Mouse (Mus musculus): ENCODE measurements at regions not wholly inside any gene's neighbourhood (a gene's known extent, or its start where the extent isn't known, plus 50 kb on each side); places are given as distances from the start of the nearest gene placed in this dataset.

DNA sequence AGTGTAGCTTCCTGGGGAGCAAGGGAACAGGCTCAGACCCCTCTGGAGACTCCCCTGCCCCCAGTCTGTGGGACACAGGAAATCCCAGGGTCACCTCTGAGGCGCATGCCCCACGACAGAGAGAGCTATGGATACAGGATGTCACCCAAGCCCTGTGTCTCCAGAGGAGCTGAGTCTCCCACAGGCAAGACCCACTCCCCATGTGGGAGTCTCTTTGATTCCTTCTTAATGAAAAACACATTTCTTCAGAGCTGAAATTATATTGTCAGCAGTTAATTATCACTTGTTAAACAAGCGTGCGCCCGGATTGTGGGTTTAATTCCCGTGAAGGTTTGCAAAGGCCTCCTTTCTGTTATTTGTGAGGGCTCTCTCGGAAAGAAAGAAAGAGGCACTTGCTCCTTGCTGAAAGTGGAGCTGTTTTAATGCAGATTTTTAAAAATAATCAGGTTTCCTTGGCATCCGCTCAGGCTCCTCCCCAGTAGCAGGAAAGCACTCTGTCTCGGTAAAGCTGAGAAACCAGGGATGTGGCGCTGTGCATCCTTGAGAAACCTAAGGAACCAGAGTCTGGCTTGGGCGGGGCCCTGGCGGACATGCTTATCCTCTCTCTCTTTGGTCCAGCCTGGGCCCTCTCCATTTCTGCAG lies 432.6 kb downstream of the Ptpru start:
- ATAC-seq (replicated peaks in 1 of 2; ENCODE audit: insufficient read depth in 1 of 2, low FRiP score in 2 of 2, low TSS enrichment in 1 of 2, low read depth in 1 of 2, poor library complexity in 2 of 2, severe bottlenecking in 2 of 2) = no peak

DNA sequence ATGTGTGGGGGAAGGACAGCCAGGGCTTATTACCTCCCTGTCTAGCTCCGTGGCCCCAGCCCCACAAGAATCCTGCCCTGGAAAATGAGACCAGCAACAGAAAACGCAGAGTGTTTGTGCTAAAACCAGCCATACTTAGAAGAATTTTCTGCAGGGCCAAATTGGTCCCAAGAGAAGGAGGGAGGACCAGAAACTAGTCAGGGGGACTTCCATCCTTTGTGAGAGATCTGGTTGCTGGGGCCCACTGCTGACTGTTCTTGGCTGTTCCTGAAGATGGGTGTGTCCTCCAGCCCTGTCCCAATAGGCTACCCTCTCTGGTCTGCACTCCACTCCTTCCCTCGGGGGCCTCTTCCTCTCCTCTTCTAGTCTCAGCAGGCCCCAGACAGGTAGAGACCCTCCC lies 430.6 kb downstream of the Ptpru start:
- no peak for ATAC-seq (replicated peaks in 1 of 2; ENCODE audit: insufficient read depth in 1 of 2, low FRiP score in 2 of 2, low TSS enrichment in 1 of 2, low read depth in 1 of 2, poor library complexity in 2 of 2, severe bottlenecking in 2 of 2)

GRCm38 (mm10) chr4:131408644-131409043 lies 429.4 kb downstream of the Ptpru start:
- no peak for ATAC-seq (replicated peaks in 1 of 2; ENCODE audit: insufficient read depth in 1 of 2, low FRiP score in 2 of 2, low TSS enrichment in 1 of 2, low read depth in 1 of 2, poor library complexity in 2 of 2, severe bottlenecking in 2 of 2)

DNA sequence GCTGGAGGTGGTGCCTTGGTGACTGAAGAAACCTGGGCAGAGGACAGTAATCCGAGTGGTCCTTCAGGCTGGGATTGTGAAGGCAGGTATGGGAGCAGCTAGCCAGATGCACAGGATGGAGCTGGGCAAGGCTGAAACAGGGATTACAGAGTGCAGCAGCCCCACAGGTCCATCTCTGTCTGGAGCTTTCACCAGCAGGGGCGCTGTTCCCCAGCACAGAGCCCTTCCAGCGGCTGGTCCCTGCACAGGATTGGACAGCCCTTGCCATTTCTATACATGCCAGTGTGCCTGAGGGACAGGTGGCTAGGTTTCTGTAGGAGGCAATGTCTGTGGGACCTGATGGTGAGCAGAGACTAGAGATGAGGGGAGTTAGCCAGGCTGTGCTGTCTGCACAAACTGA lies 428.3 kb downstream of the Ptpru start:
- ATAC-seq (replicated peaks in 1 of 2; ENCODE audit: insufficient read depth in 1 of 2, low FRiP score in 2 of 2, low TSS enrichment in 1 of 2, low read depth in 1 of 2, poor library complexity in 2 of 2, severe bottlenecking in 2 of 2) = peak; percentile 67 to 77; a peak in 3 of 4 replicates

GRCm38 (mm10) chr4:131411936-131412335 lies 426.2 kb downstream of the Ptpru start:
- no peak for ATAC-seq (replicated peaks in 1 of 2; ENCODE audit: insufficient read depth in 1 of 2, low FRiP score in 2 of 2, low TSS enrichment in 1 of 2, low read depth in 1 of 2, poor library complexity in 2 of 2, severe bottlenecking in 2 of 2)

DNA sequence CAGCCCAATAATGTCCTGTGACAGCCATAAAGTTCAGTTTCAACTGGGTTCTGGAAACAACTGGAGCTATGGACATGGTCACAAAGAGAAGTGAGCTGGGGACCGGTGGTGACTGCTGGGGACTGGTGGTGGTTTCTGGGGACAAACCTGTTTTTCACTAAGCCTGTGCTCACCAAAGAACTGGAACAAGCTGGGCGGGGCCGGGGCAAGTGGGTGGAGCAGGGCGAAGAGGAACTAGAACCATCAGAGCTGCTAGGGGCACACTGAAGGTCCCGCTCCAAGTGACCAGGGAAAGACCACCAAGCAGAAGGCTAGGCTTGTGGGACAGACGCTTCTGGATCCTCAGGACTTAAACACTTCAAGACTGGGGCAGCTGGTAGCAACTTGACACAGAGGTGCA lies 424.7 kb downstream of the Ptpru start:
- ATAC-seq (replicated peaks in 1 of 2; ENCODE audit: insufficient read depth in 1 of 2, low FRiP score in 2 of 2, low TSS enrichment in 1 of 2, low read depth in 1 of 2, poor library complexity in 2 of 2, severe bottlenecking in 2 of 2) = peak in 1 of 2 experiments; percentile 49; a peak in 1 of 4 replicates

DNA sequence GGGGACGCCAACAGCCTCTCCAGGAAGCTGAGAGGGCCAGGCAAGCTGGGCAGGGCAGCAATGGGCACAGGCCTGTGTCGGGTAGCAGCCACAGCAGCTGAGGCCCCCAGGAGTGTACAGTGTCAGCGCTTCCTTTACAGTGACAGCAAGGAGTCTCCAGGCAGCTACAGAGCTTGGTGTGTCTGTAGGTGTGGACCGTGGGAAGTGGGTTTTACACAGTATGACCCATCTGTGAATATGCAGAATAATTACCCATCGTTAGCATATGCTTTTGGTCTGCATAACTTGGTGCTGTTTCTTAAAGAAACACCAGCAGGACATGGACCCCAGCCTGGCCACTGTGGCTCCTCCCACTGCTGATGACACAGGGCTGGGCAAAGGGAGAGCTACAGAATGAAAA lies 422.6 kb downstream of the Ptpru start:
- no peak for ATAC-seq (replicated peaks in 1 of 2; ENCODE audit: insufficient read depth in 1 of 2, low FRiP score in 2 of 2, low TSS enrichment in 1 of 2, low read depth in 1 of 2, poor library complexity in 2 of 2, severe bottlenecking in 2 of 2)

- ATAC-seq (replicated peaks in 1 of 2; ENCODE audit: insufficient read depth in 1 of 2, low FRiP score in 2 of 2, low TSS enrichment in 1 of 2, low read depth in 1 of 2, poor library complexity in 2 of 2, severe bottlenecking in 2 of 2) = no peak
These were observed 421.9 kb downstream of the Ptpru start for GRCm38 (mm10) chr4:131416209-131416608.

DNA sequence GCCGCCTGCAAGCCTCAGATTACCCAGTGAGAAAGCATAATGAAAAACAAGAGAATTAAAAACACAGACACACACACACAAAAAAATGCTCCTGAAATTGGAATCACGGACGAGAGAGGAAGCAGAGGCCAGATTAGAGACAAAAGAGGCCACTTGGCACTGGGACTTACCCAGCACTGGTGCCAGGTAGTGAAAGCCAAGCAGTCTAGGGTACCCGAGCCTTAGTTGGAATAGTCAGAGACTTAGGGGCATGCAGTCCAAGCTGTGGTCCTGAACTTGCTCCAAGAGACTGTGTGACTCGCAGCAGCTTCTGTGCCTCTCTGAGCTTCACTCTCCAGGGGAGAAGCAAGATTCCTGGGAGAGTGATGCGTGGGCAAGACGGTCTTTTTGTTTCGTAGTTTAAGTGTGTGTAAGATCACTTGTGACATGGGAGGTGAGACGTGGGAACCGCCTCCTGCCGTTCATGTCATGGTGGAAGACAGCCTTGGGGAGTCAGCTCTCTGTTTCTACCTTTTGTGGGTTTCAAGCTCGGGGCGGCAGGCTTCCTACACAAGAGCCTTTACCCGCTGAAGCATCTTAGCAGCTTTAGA lies 420.8 kb downstream of the Ptpru start:
- no peak for ATAC-seq (replicated peaks in 1 of 2; ENCODE audit: insufficient read depth in 1 of 2, low FRiP score in 2 of 2, low TSS enrichment in 1 of 2, low read depth in 1 of 2, poor library complexity in 2 of 2, severe bottlenecking in 2 of 2)

DNA sequence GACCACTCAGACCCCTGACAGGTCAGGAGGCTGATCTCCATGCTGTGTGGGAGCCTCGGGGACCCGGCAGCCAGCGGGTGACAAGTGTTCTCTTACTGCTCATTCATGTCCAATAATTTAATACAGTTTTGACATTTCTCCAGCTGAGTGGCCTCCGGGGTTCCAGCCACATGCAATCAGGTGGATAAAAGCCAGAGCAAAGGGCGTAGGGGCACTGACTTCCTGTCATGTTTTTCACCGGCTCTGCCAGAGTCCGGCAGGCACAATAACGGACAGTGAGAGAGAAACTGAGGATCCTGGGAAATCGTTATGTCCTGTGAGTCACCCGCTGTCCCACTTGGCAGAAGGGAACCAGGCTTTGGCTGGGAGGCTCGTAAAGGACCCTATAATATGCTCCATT lies 412.8 kb downstream of the Ptpru start:
- ATAC-seq (replicated peaks in 1 of 2; ENCODE audit: insufficient read depth in 1 of 2, low FRiP score in 2 of 2, low TSS enrichment in 1 of 2, low read depth in 1 of 2, poor library complexity in 2 of 2, severe bottlenecking in 2 of 2) = no peak

DNA sequence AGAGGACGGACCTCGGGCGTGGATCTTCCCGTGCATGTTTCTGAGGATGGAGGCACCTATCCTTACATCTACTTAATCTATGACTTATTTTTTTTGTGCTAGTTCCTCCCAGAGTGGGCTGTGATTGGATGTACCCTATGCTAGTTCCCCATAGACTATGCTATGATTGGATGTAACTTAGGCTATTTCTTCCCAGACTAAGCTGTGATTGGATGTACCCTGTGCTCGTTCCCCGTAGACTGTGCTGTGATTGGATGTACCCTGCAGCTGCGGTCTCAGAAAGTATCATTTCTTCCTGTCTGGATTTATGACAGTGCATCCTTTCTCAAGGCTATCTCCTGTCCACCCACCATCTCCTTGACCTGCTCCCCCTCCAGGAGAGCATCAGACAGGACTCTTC lies 410.2 kb downstream of the Ptpru start:
- no peak for ATAC-seq (replicated peaks in 1 of 2; ENCODE audit: insufficient read depth in 1 of 2, low FRiP score in 2 of 2, low TSS enrichment in 1 of 2, low read depth in 1 of 2, poor library complexity in 2 of 2, severe bottlenecking in 2 of 2)

- no peak for ATAC-seq (replicated peaks in 1 of 2; ENCODE audit: insufficient read depth in 1 of 2, low FRiP score in 2 of 2, low TSS enrichment in 1 of 2, low read depth in 1 of 2, poor library complexity in 2 of 2, severe bottlenecking in 2 of 2)
These were observed 408.7 kb downstream of the Ptpru start for GRCm38 (mm10) chr4:131429356-131429755.

GRCm38 (mm10) chr4:131430420-131430819 lies 407.7 kb downstream of the Ptpru start:
- no peak for ATAC-seq (replicated peaks in 1 of 2; ENCODE audit: insufficient read depth in 1 of 2, low FRiP score in 2 of 2, low TSS enrichment in 1 of 2, low read depth in 1 of 2, poor library complexity in 2 of 2, severe bottlenecking in 2 of 2)

GRCm38 (mm10) chr4:131431188-131431587 lies 406.9 kb downstream of the Ptpru start:
- peak; percentile 47 to 57 for ATAC-seq (replicated peaks in 1 of 2; ENCODE audit: insufficient read depth in 1 of 2, low FRiP score in 2 of 2, low TSS enrichment in 1 of 2, low read depth in 1 of 2, poor library complexity in 2 of 2, severe bottlenecking in 2 of 2)

DNA sequence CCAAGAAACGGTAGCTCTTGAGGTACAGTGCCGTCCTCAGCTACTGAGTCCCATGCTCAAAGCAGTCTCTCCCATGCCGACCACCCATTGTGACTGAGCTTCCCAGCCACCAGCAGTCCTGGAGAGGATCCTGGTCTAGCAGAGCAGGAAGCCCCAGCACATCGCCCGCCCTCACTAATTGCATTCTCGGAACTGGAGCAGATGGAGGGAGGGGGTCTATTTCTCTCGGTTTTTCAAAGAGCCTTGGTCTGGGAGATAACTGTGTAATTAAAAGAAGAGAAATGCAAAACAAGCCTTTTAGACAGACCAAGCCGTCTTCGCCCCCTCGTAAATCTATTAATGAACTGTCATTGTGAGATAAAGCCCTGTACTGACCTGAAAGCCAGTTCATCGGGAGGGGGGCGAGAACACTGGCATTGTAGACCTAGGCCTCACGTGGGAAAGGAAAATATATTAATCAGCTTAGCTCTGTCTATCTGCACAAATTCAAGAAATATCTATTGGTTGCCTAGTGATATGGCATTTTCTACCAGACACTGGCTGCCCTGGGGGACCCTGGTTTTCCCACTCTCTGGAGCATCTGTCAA lies 405.4 kb downstream of the Ptpru start:
- no peak for ATAC-seq (replicated peaks in 1 of 2; ENCODE audit: insufficient read depth in 1 of 2, low FRiP score in 2 of 2, low TSS enrichment in 1 of 2, low read depth in 1 of 2, poor library complexity in 2 of 2, severe bottlenecking in 2 of 2)

GRCm38 (mm10) chr4:131435222-131435621 lies 402.9 kb downstream of the Ptpru start:
- ATAC-seq (replicated peaks in 1 of 2; ENCODE audit: insufficient read depth in 1 of 2, low FRiP score in 2 of 2, low TSS enrichment in 1 of 2, low read depth in 1 of 2, poor library complexity in 2 of 2, severe bottlenecking in 2 of 2) = no peak

DNA sequence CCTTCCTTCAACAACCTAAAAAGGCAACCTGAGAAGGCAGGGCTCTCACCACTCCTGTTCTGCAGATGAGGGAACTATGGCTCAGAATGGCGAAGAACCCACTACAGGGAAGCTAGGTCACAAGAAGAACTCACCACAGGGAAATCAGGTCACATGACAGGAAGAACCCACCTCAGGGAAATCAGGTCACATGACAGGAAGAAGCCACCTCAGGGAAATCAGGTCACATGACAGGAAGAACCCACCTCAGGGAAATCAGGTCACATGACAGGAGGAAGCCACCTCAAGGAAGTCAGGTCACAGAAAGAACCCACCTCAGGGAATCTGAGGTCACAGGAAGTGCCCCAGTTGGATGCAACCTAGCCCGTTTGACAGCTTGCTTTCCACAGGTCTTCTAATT lies 399.7 kb downstream of the Ptpru start:
- no peak for ATAC-seq (replicated peaks in 1 of 2; ENCODE audit: insufficient read depth in 1 of 2, low FRiP score in 2 of 2, low TSS enrichment in 1 of 2, low read depth in 1 of 2, poor library complexity in 2 of 2, severe bottlenecking in 2 of 2)

GRCm38 (mm10) chr4:131438883-131439282 lies 399.2 kb downstream of the Ptpru start:
- ATAC-seq (replicated peaks in 1 of 2; ENCODE audit: insufficient read depth in 1 of 2, low FRiP score in 2 of 2, low TSS enrichment in 1 of 2, low read depth in 1 of 2, poor library complexity in 2 of 2, severe bottlenecking in 2 of 2) = no peak

DNA sequence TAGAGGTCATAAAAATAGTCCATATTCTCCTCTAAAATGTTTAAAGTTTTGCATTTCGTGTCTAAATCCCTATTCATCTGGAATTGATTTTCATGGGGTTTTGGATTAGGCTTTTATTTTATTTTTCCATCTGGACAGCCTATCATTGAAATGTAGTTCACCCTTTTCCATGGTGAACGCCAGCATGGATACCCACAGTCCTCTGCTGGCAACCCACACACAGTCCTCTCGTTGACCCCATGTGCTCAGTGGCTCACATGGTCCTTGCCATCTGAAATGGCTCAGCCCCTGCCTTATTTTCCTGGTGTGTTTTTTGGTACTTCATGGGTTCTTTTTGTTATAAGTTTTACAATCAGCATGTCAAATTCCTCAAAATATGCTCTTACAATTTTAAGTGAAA lies 397.2 kb downstream of the Ptpru start:
- ATAC-seq (replicated peaks in 1 of 2; ENCODE audit: insufficient read depth in 1 of 2, low FRiP score in 2 of 2, low TSS enrichment in 1 of 2, low read depth in 1 of 2, poor library complexity in 2 of 2, severe bottlenecking in 2 of 2) = no peak
